Mouse (Mus musculus) ES-E14 (cell line): Measurements from ENCODE around the gene Antxrl.

Experiments
- CHD2 ChIP-seq: IDR thresholded peaks from 2 replicates; pipeline ENCODE4 v1.6.1; 2014; ENCODE audit warnings: mild to moderate bottlenecking, low read depth, low read length, inconsistent platforms
- HCFC1 ChIP-seq: IDR thresholded peaks from 2 replicates; pipeline ENCODE4 v1.6.1; 2012; ENCODE audit warnings: low read length, inconsistent platforms, borderline replicate concordance; ENCODE audit not compliant: insufficient read depth
- ZC3H11A ChIP-seq: IDR thresholded peaks from 2 replicates; pipeline ENCODE4 v1.6.1; 2012; ENCODE audit warnings: low read depth, mild to moderate bottlenecking, inconsistent platforms, low read length, borderline replicate concordance
- ZNF384 ChIP-seq: IDR thresholded peaks from 2 replicates; pipeline ENCODE4 v1.6.1; 2012; ENCODE audit warnings: low read depth, low read length, inconsistent platforms

DNA sequence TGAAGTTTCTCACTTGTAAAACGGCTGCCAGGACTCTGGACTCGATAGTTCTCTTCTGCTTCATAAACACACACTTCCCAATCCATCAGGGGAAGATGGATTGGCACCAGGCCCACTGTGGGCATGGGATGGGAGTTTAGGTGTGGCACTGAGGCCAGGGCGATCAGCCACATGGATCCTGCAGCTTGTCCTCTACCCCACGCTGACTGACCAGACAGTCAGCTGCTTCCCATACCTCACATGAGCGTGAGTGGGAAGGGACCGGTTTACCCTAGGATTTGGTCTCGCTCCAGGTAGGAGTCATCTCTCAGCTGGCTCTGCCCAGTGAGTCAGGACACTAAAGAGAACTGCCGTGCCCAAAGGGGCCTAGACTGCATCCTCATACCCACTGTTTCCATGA, 37.3 kb downstream of the Antxrl start:
- no peak for TF ChIP-seq ZC3H11A
- TF ChIP-seq CHD2: no peak
- TF ChIP-seq HCFC1: no peak
- TF ChIP-seq ZNF384: no peak
